Mouse (Mus musculus): ENCODE measurements around the gene Pitx2. TPM values are rescaled to one million over a fixed set of nuclear protein-coding genes. Genes with fewer than 3 reads are reported as not detected.

Pitx2 gene
- polyA plus RNA-seq, 1 experiment from 2014 or later, result 35.6 TPM

GRCm38 (mm10) chr3:129194436-129194835, 5.2 kb upstream of the Pitx2 start:
- no peak for ATAC-seq (ENCODE audit: insufficient number of reproducible peaks, insufficient read depth, low FRiP score, low TSS enrichment, low read depth)
- H3K9me3 ChIP-seq, result no peaks in the 10 kb centered on the region
- peaks cover 5% of the 10 kb centered on the region for H3K4me1 ChIP-seq (replicated peaks)
- H3K4me3 ChIP-seq (replicated peaks), result no peak overlapping the region
- no peak overlapping the region for H3K9ac ChIP-seq (replicated peaks)
- H3K27me3 ChIP-seq, result peaks cover 83% of the 10 kb centered on the region
- no peak overlapping the region for H3K4me2 ChIP-seq
- no peak overlapping the region for H3K27ac ChIP-seq
- H3K36me3 ChIP-seq, result no peaks in the 10 kb centered on the region
- WGBS, result 6% methylated on average over 12 of the region's 12 CpGs

- H3K4me3 ChIP-seq (replicated peaks), result no peak overlapping the region
- no peak overlapping the region for H3K9ac ChIP-seq (replicated peaks)
- H3K27ac ChIP-seq, result no peak overlapping the region
- 1% methylated on average over 16 of the region's 16 CpGs for WGBS
- no peak for ATAC-seq (ENCODE audit: insufficient number of reproducible peaks, insufficient read depth, low FRiP score, low TSS enrichment, low read depth)
- no peak overlapping the region for H3K4me2 ChIP-seq
- H3K9me3 ChIP-seq, result no peaks in the 10 kb centered on the region
- peaks cover 89% of the 10 kb centered on the region for H3K27me3 ChIP-seq
- H3K4me1 ChIP-seq (replicated peaks), result peaks cover 11% of the 10 kb centered on the region
- no peaks in the 10 kb centered on the region for H3K36me3 ChIP-seq
These were observed 4.6 kb upstream of the Pitx2 start for GRCm38 (mm10) chr3:129195036-129195435.

- H3K9ac ChIP-seq (replicated peaks), result no peak overlapping the region
- peaks cover 89% of the 10 kb centered on the region for H3K27me3 ChIP-seq
- H3K4me1 ChIP-seq (replicated peaks), result peaks cover 12% of the 10 kb centered on the region
- H3K36me3 ChIP-seq, result no peaks in the 10 kb centered on the region
- no peak overlapping the region for H3K27ac ChIP-seq
- H3K4me2 ChIP-seq, result no peak overlapping the region
- H3K9me3 ChIP-seq, result no peaks in the 10 kb centered on the region
- no peak overlapping the region for H3K4me3 ChIP-seq (replicated peaks)
- no peak for ATAC-seq (ENCODE audit: insufficient number of reproducible peaks, insufficient read depth, low FRiP score, low TSS enrichment, low read depth)
- 4% methylated on average over 12 of the region's 12 CpGs for WGBS
These were observed 3.7 kb upstream of the Pitx2 start for GRCm38 (mm10) chr3:129195816-129196549.

- H3K4me1 ChIP-seq (replicated peaks), result peaks cover 12% of the 10 kb centered on the region
- H3K27ac ChIP-seq, result no peak overlapping the region
- no peaks in the 10 kb centered on the region for H3K36me3 ChIP-seq
- no peaks in the 10 kb centered on the region for H3K9me3 ChIP-seq
- under 1% methylated on average over 10 of the region's 10 CpGs for WGBS
- H3K27me3 ChIP-seq, result peaks cover 89% of the 10 kb centered on the region
- no peak for ATAC-seq (ENCODE audit: insufficient number of reproducible peaks, insufficient read depth, low FRiP score, low TSS enrichment, low read depth)
- no peak overlapping the region for H3K9ac ChIP-seq (replicated peaks)
- no peak overlapping the region for H3K4me2 ChIP-seq
- no peak overlapping the region for H3K4me3 ChIP-seq (replicated peaks)
These were observed 3.1 kb upstream of the Pitx2 start for GRCm38 (mm10) chr3:129196550-129196919.

GRCm38 (mm10) chr3:129197035-129197434, 2.6 kb upstream of the Pitx2 start:
- Histone ChIP-seq H3K4me2 (peak overlapping the region; percentile 13; the same call in 1 of the 2 replicates), H3K27me3 (peaks cover 89% of the 10 kb centered on the region), H3K27ac (no peak overlapping the region), H3K9ac (replicated peaks) (no peak overlapping the region), H3K4me1 (replicated peaks) (peaks cover 12% of the 10 kb centered on the region), H3K9me3 (no peaks in the 10 kb centered on the region), H3K36me3 (no peaks in the 10 kb centered on the region), H3K4me3 (replicated peaks) (peak overlapping the region; percentile 17; the same call in 1 of the 2 replicates)
- no peak for ATAC-seq (ENCODE audit: insufficient number of reproducible peaks, insufficient read depth, low FRiP score, low TSS enrichment, low read depth)
- WGBS, result 0% methylated on average over 13 of the region's 13 CpGs

GRCm38 (mm10) chr3:129197786-129198626, 1.7 kb upstream of the Pitx2 start:
- Histone ChIP-seq H3K4me2 (0 out of 2 replicates have a peak overlapping the region, but pooled peaks have one; percentile 62), H3K4me3 (replicated peaks) (no peak overlapping the region)

DNA sequence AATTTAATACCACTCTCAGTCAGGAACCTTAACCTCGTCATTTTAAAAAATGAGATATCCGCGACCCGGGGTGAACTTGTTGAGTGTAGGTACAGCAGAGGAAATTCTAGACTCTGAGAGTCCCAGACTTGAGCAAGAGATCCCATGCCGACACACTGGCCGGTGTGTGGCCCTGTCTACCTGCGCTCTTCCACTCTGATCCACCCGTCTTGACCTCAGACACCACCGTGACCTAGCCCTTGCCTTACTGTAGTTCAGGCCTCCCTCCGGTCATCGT, 1.1 kb upstream of the Pitx2 start:
- Histone ChIP-seq H3K27ac (no peak overlapping the region), H3K27me3 (peaks cover 90% of the 10 kb centered on the region), H3K4me2 (peak overlapping the region; percentile 62; the same call in 1 of the 2 replicates), H3K36me3 (no peaks in the 10 kb centered on the region), H3K9ac (replicated peaks) (no peak overlapping the region), H3K4me1 (replicated peaks) (peaks cover 22% of the 10 kb centered on the region), H3K9me3 (no peaks in the 10 kb centered on the region), H3K4me3 (replicated peaks) (no peak overlapping the region)
- ATAC-seq (ENCODE audit: insufficient number of reproducible peaks, insufficient read depth, low FRiP score, low TSS enrichment, low read depth), result no peak
- under 1% methylated on average over 11 of the region's 11 CpGs for WGBS

More at GRCm38 (mm10) chr3:129197786-129198626, 1.7 kb upstream of the Pitx2 start:
- Histone ChIP-seq H3K9ac (replicated peaks) (no peak overlapping the region), H3K36me3 (no peaks in the 10 kb centered on the region), H3K9me3 (no peaks in the 10 kb centered on the region), H3K27me3 (peaks cover 89% of the 10 kb centered on the region), H3K4me1 (replicated peaks) (peaks cover 16% of the 10 kb centered on the region), H3K27ac (no peak overlapping the region)
- ATAC-seq (ENCODE audit: insufficient number of reproducible peaks, insufficient read depth, low FRiP score, low TSS enrichment, low read depth), result no peak
- 3% methylated on average over 16 of the region's 16 CpGs for WGBS

- H3K4me2 ChIP-seq, result peak overlapping the region; percentile 62
- peak overlapping the region; percentile 56 for H3K27ac ChIP-seq
- peak overlapping the region; percentile 61 for H3K9ac ChIP-seq (replicated peaks)
- peaks cover 28% of the 10 kb centered on the region for H3K4me1 ChIP-seq (replicated peaks)
- no peaks in the 10 kb centered on the region for H3K9me3 ChIP-seq
- WGBS, result under 1% methylated on average over 16 of the region's 16 CpGs
- no peaks in the 10 kb centered on the region for H3K36me3 ChIP-seq
- H3K27me3 ChIP-seq, result peaks cover 93% of the 10 kb centered on the region
- peak overlapping the region; percentile 42 for H3K4me3 ChIP-seq (replicated peaks)
- no peak for ATAC-seq (ENCODE audit: insufficient number of reproducible peaks, insufficient read depth, low FRiP score, low TSS enrichment, low read depth)
These were observed 494 bp upstream of the Pitx2 start for GRCm38 (mm10) chr3:129199160-129199608.

DNA sequence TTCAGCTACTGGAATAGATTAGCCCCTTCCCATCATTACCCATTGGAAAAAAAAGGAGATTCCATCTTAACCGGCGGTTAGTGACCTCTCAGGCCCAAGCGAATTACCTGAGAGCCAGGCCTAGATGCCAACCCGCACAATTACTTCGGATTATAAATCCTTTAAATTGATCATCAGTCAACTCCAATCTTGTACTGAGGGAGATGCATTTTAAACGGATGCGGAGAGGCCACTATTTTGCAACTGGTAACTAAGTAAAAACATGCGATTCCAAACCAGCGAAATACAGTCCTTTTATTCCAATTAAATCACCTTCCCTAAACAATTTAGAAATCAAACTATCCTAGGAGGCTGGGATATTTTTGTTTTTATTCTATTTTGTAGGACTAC, 818 bp downstream of the Pitx2 start:
- H3K27ac ChIP-seq, result no peak overlapping the region; the same call in 1 of the 2 replicates
- peaks cover 93% of the 10 kb centered on the region for H3K27me3 ChIP-seq
- H3K36me3 ChIP-seq, result no peaks in the 10 kb centered on the region
- H3K4me1 ChIP-seq (replicated peaks), result peaks cover 31% of the 10 kb centered on the region
- no peak overlapping the region for H3K9ac ChIP-seq (replicated peaks)
- ATAC-seq (ENCODE audit: insufficient number of reproducible peaks, insufficient read depth, low FRiP score, low TSS enrichment, low read depth), result no peak
- H3K4me3 ChIP-seq (replicated peaks), result peak overlapping the region; percentile 42
- WGBS, result under 1% methylated on average over 9 of the region's 9 CpGs
- H3K4me2 ChIP-seq, result 0 out of 2 replicates have a peak overlapping the region, but pooled peaks have one; percentile 62
- no peaks in the 10 kb centered on the region for H3K9me3 ChIP-seq

- 1% methylated on average over 3 of the region's 3 CpGs for WGBS
- Histone ChIP-seq H3K4me2 (no peak overlapping the region), H3K27ac (no peak overlapping the region), H3K36me3 (no peaks in the 10 kb centered on the region), H3K27me3 (peaks cover 94% of the 10 kb centered on the region), H3K4me3 (replicated peaks) (peak overlapping the region; percentile 40; the same call in 1 of the 2 replicates), H3K9ac (replicated peaks) (no peak overlapping the region), H3K4me1 (replicated peaks) (peaks cover 31% of the 10 kb centered on the region), H3K9me3 (no peaks in the 10 kb centered on the region)
- ATAC-seq (ENCODE audit: insufficient number of reproducible peaks, insufficient read depth, low FRiP score, low TSS enrichment, low read depth), result no peak
These were observed 1.5 kb downstream of the Pitx2 start for GRCm38 (mm10) chr3:129201156-129201555.

GRCm38 (mm10) chr3:129201681-129202255, 2.1 kb downstream of the Pitx2 start:
- H3K27ac ChIP-seq, result no peak overlapping the region
- H3K9me3 ChIP-seq, result no peaks in the 10 kb centered on the region
- H3K4me2 ChIP-seq, result no peak overlapping the region
- no peak for ATAC-seq (ENCODE audit: insufficient number of reproducible peaks, insufficient read depth, low FRiP score, low TSS enrichment, low read depth)
- 3% methylated on average over 11 of the region's 11 CpGs for WGBS
- H3K36me3 ChIP-seq, result no peaks in the 10 kb centered on the region
- peaks cover 31% of the 10 kb centered on the region for H3K4me1 ChIP-seq (replicated peaks)
- peaks cover 92% of the 10 kb centered on the region for H3K27me3 ChIP-seq
- H3K9ac ChIP-seq (replicated peaks), result no peak overlapping the region
- peak overlapping the region; percentile 40 for H3K4me3 ChIP-seq (replicated peaks)
